Mouse (Mus musculus) R1 (cell line): ENCODE data around the gene Bach2.

ENCODE experiments used
- DNase-seq: peaks from one replicate; pipeline ENCODE4 v3.0.0-alpha.2; 2018; ENCODE audit warnings: low read depth, low spot score

The Bach2 gene

GRCm38 (mm10) chr4:32425641-32426040 is 187.0 kb downstream of the Bach2 start:
- DNase-seq = no peak

- DNase-seq = peak; percentile 19
Observed at GRCm38 (mm10) chr4:32426779-32427577, 188.4 kb downstream of the Bach2 start.

GRCm38 (mm10) chr4:32428738-32429137 is 190.1 kb downstream of the Bach2 start:
- no peak for DNase-seq

- DNase-seq = no peak
Observed at GRCm38 (mm10) chr4:32430136-32430535, 191.5 kb downstream of the Bach2 start.

GRCm38 (mm10) chr4:32430981-32431380 is 192.4 kb downstream of the Bach2 start:
- no peak for DNase-seq

- DNase-seq = no peak
Observed at GRCm38 (mm10) chr4:32432271-32432781, 193.7 kb downstream of the Bach2 start.

- no peak for DNase-seq
Observed at GRCm38 (mm10) chr4:32432945-32433344, 194.3 kb downstream of the Bach2 start.

GRCm38 (mm10) chr4:32434612-32435011 is 196.0 kb downstream of the Bach2 start:
- no peak for DNase-seq

- no peak for DNase-seq
Observed at GRCm38 (mm10) chr4:32439974-32440739, 201.6 kb downstream of the Bach2 start.

GRCm38 (mm10) chr4:32440740-32441072 is 202.1 kb downstream of the Bach2 start:
- no peak for DNase-seq

- no peak for DNase-seq
Observed at GRCm38 (mm10) chr4:32444671-32445196, 206.1 kb downstream of the Bach2 start.

- no peak for DNase-seq
Observed at GRCm38 (mm10) chr4:32447850-32448249, 209.2 kb downstream of the Bach2 start.

- DNase-seq = no peak
Observed at GRCm38 (mm10) chr4:32461986-32462385, 223.4 kb downstream of the Bach2 start.

- no peak for DNase-seq
Observed at GRCm38 (mm10) chr4:32463065-32463464, 224.5 kb downstream of the Bach2 start.

GRCm38 (mm10) chr4:32464540-32464939 is 225.9 kb downstream of the Bach2 start:
- no peak for DNase-seq

GRCm38 (mm10) chr4:32466031-32466430 is 227.4 kb downstream of the Bach2 start:
- DNase-seq = peak; percentile 16

GRCm38 (mm10) chr4:32477977-32478660 is 239.5 kb downstream of the Bach2 start:
- DNase-seq = no peak

- peak; percentile 41 for DNase-seq
Observed at GRCm38 (mm10) chr4:32479231-32479630, 240.6 kb downstream of the Bach2 start.

GRCm38 (mm10) chr4:32479801-32480700 is 241.4 kb downstream of the Bach2 start:
- DNase-seq = peak; percentile 33

- DNase-seq = peak; percentile 78
Observed at GRCm38 (mm10) chr4:32481366-32482055, 242.9 kb downstream of the Bach2 start.
